Mouse (Mus musculus): ENCODE measurements at regions not wholly inside any gene's neighbourhood (a gene's known extent, or its start where the extent isn't known, plus 50 kb on each side); places are given as distances from the start of the nearest gene placed in this dataset.
A peak's percentile ranks its signal among the peaks of the same experiment; 100 is the strongest.

GRCm38 (mm10) chr10:39254561-39254960 lies 91.0 kb upstream of the Ccn6 start:
- ATAC-seq (ENCODE audit: poor library complexity, severe bottlenecking): no peak

- peak; percentile 70 for ATAC-seq (ENCODE audit: poor library complexity, severe bottlenecking)
These were observed 86.4 kb upstream of the Ccn6 start for GRCm38 (mm10) chr10:39250039-39250438.

- ATAC-seq (ENCODE audit: poor library complexity, severe bottlenecking): no peak
These were observed 84.9 kb upstream of the Ccn6 start for GRCm38 (mm10) chr10:39248486-39248885.

- no peak for ATAC-seq (ENCODE audit: poor library complexity, severe bottlenecking)
These were observed 83.4 kb upstream of the Ccn6 start for GRCm38 (mm10) chr10:39246984-39247383.

GRCm38 (mm10) chr10:39245141-39245540 lies 81.5 kb upstream of the Ccn6 start:
- no peak for ATAC-seq (ENCODE audit: poor library complexity, severe bottlenecking)

GRCm38 (mm10) chr10:39244061-39244460 lies 80.5 kb upstream of the Ccn6 start:
- ATAC-seq (ENCODE audit: poor library complexity, severe bottlenecking): no peak

- no peak for ATAC-seq (ENCODE audit: poor library complexity, severe bottlenecking)
These were observed 78.8 kb upstream of the Ccn6 start for GRCm38 (mm10) chr10:39242398-39242797.

- ATAC-seq (ENCODE audit: poor library complexity, severe bottlenecking): no peak
These were observed 78.3 kb upstream of the Ccn6 start for GRCm38 (mm10) chr10:39241922-39242321.

GRCm38 (mm10) chr10:39241486-39241885 lies 77.9 kb upstream of the Ccn6 start:
- no peak for ATAC-seq (ENCODE audit: poor library complexity, severe bottlenecking)

GRCm38 (mm10) chr10:39240966-39241365 lies 77.4 kb upstream of the Ccn6 start:
- ATAC-seq (ENCODE audit: poor library complexity, severe bottlenecking): no peak

GRCm38 (mm10) chr10:39240178-39240791 lies 76.7 kb upstream of the Ccn6 start:
- ATAC-seq (ENCODE audit: poor library complexity, severe bottlenecking): 0 out of 2 replicates have a peak, but pooled peaks have one; percentile 12

GRCm38 (mm10) chr10:39239498-39240177 lies 76.0 kb upstream of the Ccn6 start:
- peak; percentile 91 for ATAC-seq (ENCODE audit: poor library complexity, severe bottlenecking)

- no peak for ATAC-seq (ENCODE audit: poor library complexity, severe bottlenecking)
These were observed 75.0 kb upstream of the Ccn6 start for GRCm38 (mm10) chr10:39238596-39238995.

- ATAC-seq (ENCODE audit: poor library complexity, severe bottlenecking): no peak
These were observed 74.0 kb upstream of the Ccn6 start for GRCm38 (mm10) chr10:39237549-39237948.

GRCm38 (mm10) chr10:39233926-39234450 lies 70.4 kb upstream of the Ccn6 start:
- ATAC-seq (ENCODE audit: poor library complexity, severe bottlenecking): no peak

GRCm38 (mm10) chr10:39233191-39233590 lies 69.6 kb upstream of the Ccn6 start:
- ATAC-seq (ENCODE audit: poor library complexity, severe bottlenecking): no peak

- peak; percentile 30; the same call in 1 of the 2 replicates for ATAC-seq (ENCODE audit: poor library complexity, severe bottlenecking)
These were observed 67.2 kb upstream of the Ccn6 start for GRCm38 (mm10) chr10:39230634-39231410.

- ATAC-seq (ENCODE audit: poor library complexity, severe bottlenecking): no peak
These were observed 65.6 kb upstream of the Ccn6 start for GRCm38 (mm10) chr10:39229233-39229632.

GRCm38 (mm10) chr10:39228027-39228426 lies 64.4 kb upstream of the Ccn6 start:
- no peak for ATAC-seq (ENCODE audit: poor library complexity, severe bottlenecking)

GRCm38 (mm10) chr10:39227499-39227942 lies 63.9 kb upstream of the Ccn6 start:
- ATAC-seq (ENCODE audit: poor library complexity, severe bottlenecking): no peak

GRCm38 (mm10) chr10:39226518-39226917 lies 62.9 kb upstream of the Ccn6 start:
- ATAC-seq (ENCODE audit: poor library complexity, severe bottlenecking): no peak
